Mouse (Mus musculus): ENCODE measurements around the gene Ctc1. TPM values are rescaled to one million over a fixed set of nuclear protein-coding genes. Genes with fewer than 3 reads are reported as not detected.

Ctc1 gene
- polyA plus RNA-seq, 1 experiment: 38.1 TPM

DNA sequence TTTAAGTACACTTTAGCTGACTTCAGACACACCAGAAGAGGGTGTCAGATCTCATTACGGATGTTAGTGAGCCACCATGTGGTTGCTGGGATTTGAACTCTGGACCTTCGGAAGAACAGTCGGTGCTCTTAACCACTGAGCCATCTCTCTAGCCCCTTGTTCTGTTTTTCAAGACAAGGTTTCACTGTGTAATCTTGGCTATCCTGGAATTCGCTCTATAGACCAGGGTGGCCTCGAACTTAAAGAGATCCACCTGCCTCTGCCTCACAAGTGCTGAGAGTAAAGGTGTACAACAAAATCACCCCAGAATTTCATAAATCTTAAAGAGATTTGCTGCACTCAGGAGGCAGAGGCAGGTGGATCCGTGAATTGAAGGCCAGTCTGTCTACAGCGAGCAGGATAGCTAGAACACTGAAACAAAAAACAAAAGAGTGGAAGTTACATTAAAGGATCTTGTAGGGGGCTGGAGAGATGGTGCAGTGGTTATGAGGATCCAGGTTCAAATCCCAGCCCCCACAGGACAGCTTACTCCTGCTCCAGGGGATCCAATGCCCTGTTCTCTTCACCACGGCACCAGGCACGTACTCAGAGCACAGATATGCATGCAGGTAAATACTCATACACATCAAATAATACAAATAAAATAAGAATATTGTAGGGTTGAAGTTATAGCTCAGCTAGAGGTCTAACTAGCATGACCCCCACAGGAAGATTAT, 60.2 kb downstream of the Ctc1 start:
- WGBS: 65% methylated on average over 9 of the region's 9 CpGs
- H3K27ac ChIP-seq (ENCODE audit: control insufficient read depth, insufficient read depth, low read depth, low read length, poor library complexity): no peak overlapping the region
- no peak overlapping the region for H3K4me3 ChIP-seq (replicated peaks; ENCODE audit: control insufficient read depth, low read depth, low read length)
- TF ChIP-seq CTCF (IDR thresholded peaks at IDR 0.05; ENCODE audit: control insufficient read depth, insufficient read depth, low read length) (no peak), POLR2A (IDR thresholded peaks at IDR 0.05; ENCODE audit: borderline replicate concordance, control insufficient read depth, low read depth, low read length) (no peak)
- peaks cover 3% of the 10 kb centered on the region; the same call in 1 of the 2 replicates for H3K4me1 ChIP-seq (ENCODE audit: control insufficient read depth, insufficient read depth, low read length)

DNA sequence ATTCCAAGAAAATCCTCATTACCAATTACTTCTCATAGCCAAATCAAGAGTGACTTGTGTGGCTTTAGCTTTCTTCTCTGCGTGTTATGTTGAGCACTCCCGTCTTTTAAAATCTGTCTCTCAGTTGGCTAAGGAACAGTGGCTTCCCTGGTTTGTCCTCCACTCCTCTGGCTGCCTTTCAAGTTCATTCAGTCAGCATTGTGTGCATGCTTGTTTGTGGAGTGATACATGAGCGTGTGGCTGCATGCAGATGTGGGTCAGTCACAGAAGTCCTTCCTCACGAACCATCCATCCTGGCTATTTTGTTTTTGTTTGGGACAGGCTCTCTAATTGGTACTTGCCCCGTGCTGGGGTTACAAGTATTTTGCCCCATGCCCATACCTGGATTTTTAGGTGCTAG, 60.9 kb downstream of the Ctc1 start:
- Histone ChIP-seq H3K4me3 (replicated peaks; ENCODE audit: control insufficient read depth, low read depth, low read length) (no peak overlapping the region), H3K4me1 (ENCODE audit: control insufficient read depth, insufficient read depth, low read length) (peaks cover 3% of the 10 kb centered on the region; the same call in 1 of the 2 replicates), H3K27ac (ENCODE audit: control insufficient read depth, insufficient read depth, low read depth, low read length, poor library complexity) (no peak overlapping the region)
- no peak for TF ChIP-seq POLR2A (IDR thresholded peaks at IDR 0.05; ENCODE audit: borderline replicate concordance, control insufficient read depth, low read depth, low read length)
- no peak for TF ChIP-seq CTCF (IDR thresholded peaks at IDR 0.05; ENCODE audit: control insufficient read depth, insufficient read depth, low read length)
- 74% methylated on average over 5 of the region's 5 CpGs for WGBS

DNA sequence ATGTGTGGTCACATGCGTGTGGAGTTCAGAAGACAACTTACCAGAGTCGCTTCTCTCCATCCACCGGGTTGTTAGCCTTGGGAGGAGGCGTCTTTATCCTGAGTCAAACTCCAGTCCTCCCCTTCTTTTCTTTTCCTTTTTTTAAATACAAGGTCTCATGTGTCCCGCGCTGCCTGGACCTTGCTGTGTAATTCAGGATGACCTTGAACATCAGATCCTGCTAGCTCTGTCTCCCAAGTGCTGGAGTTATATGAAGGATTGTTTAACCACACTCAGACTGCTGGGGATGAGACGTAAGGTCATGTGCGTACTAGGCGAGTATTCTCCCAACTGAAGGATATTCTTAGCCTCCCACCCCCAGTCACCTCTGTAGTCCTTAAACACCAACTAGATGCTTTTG, 61.6 kb downstream of the Ctc1 start:
- WGBS: 88% methylated on average over 9 of the region's 9 CpGs
- TF ChIP-seq CTCF (IDR thresholded peaks at IDR 0.05; ENCODE audit: control insufficient read depth, insufficient read depth, low read length) (no peak), POLR2A (IDR thresholded peaks at IDR 0.05; ENCODE audit: borderline replicate concordance, control insufficient read depth, low read depth, low read length) (no peak)

DNA sequence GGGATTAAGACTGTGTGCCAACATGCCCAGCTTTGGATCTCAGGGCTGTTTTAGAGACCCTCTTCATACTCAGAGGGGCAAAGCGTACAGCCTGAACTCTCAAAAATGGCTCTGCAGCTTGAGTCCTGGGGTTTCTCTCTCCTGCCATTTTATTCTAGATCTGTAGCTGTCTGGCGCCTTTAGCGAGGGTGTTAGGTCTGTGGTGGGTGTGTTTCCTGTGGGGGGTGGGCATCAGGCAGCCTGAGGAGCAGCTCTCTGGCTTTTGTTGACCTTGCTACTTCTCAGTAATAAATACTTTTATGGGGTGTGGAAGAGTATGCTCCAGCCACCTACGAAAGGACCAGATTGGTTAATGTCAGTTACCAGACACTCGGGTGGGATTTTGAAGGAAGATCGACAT, 62.3 kb downstream of the Ctc1 start:
- Histone ChIP-seq H3K4me1 (ENCODE audit: control insufficient read depth, insufficient read depth, low read length) (peaks cover 3% of the 10 kb centered on the region; the same call in 1 of the 2 replicates), H3K27ac (ENCODE audit: control insufficient read depth, insufficient read depth, low read depth, low read length, poor library complexity) (no peak overlapping the region), H3K4me3 (replicated peaks; ENCODE audit: control insufficient read depth, low read depth, low read length) (no peak overlapping the region)
- no peak for TF ChIP-seq CTCF (IDR thresholded peaks at IDR 0.05; ENCODE audit: control insufficient read depth, insufficient read depth, low read length)
- no peak for TF ChIP-seq POLR2A (IDR thresholded peaks at IDR 0.05; ENCODE audit: borderline replicate concordance, control insufficient read depth, low read depth, low read length)
- 83% methylated on average over 6 of the region's 6 CpGs for WGBS

More for the DNA sequence above, 61.6 kb downstream of the Ctc1 start:
- Histone ChIP-seq H3K4me3 (replicated peaks; ENCODE audit: control insufficient read depth, low read depth, low read length) (no peak overlapping the region), H3K4me1 (ENCODE audit: control insufficient read depth, insufficient read depth, low read length) (peaks cover 3% of the 10 kb centered on the region; the same call in 1 of the 2 replicates), H3K27ac (ENCODE audit: control insufficient read depth, insufficient read depth, low read depth, low read length, poor library complexity) (no peak overlapping the region)

DNA sequence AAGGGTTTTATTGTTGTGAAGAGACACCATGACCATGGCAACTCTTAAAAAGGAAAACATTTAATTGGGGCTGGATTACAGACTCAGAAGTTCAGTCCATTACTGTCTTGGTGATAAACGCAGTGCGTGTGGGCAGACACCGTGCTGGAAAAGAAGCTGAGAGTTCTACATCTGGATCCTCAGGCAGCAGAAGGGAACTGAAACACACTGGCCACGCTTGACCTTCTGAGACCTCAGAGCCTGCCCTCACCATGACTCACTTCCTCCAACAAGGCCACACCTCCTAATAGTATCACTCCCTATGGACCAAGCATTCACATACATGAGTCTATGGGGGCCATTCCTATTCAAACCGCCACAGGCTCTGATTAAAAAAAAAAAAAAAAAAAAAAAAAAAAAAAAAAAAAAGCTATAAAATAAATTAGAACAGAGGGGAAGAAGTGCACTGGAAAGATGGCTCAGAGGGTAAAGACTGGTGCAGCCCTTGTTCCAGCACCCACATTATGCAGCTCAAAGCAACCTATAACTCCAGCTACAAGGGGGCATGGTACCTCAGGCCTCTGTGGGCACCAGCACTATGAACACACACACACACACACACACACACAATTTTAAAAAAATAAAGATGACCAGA, 63.2 kb downstream of the Ctc1 start:
- no peak overlapping the region for H3K4me3 ChIP-seq (replicated peaks; ENCODE audit: control insufficient read depth, low read depth, low read length)
- peaks cover 3% of the 10 kb centered on the region; the same call in 1 of the 2 replicates for H3K4me1 ChIP-seq (ENCODE audit: control insufficient read depth, insufficient read depth, low read length)
- no peak for TF ChIP-seq POLR2A (IDR thresholded peaks at IDR 0.05; ENCODE audit: borderline replicate concordance, control insufficient read depth, low read depth, low read length)
- TF ChIP-seq CTCF (IDR thresholded peaks at IDR 0.05; ENCODE audit: control insufficient read depth, insufficient read depth, low read length): no peak
- no peak overlapping the region for H3K27ac ChIP-seq (ENCODE audit: control insufficient read depth, insufficient read depth, low read depth, low read length, poor library complexity)
- WGBS: 42% methylated on average over 5 of the region's 5 CpGs

DNA sequence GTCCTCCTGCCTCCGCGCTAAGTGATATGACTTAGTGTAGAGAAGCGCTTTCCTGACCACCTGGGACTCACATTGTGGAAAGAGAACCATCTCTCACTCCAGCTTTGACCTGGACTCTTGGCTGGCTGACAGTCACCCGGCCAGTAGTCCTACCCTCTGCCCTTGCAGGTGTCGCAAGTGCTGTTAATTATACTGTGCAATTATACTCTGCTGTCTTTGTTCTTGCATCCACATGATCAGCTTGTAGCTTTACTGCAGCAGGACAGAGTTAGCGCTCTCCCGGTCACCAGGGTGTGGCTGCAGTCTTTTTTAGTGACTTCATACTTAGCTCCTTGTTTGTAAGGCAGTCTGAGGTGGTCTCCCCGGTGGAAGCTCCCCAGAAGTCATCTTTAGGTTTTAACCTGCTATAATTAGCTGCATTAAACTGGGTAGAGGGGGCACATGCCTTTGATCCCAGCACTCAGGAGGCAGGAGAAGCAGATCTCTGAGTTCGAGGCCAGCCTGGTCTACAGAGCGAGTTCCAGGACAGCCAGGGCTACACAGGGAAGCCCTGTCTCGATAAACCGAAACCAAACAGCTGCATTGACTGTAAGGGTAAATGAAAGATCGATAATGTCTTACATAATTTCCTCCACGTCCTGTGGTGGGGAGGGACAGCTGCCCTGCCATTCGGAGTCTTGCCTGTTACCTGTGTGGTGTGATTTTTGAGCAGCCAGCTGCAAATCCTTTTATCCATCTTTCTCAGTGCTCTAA, 64.6 kb downstream of the Ctc1 start:
- H3K4me1 ChIP-seq (ENCODE audit: control insufficient read depth, insufficient read depth, low read length): peaks cover 3% of the 10 kb centered on the region; the same call in 1 of the 2 replicates
- no peak overlapping the region for H3K4me3 ChIP-seq (replicated peaks; ENCODE audit: control insufficient read depth, low read depth, low read length)
- WGBS: 68% methylated on average over 15 of the region's 15 CpGs
- TF ChIP-seq CTCF (IDR thresholded peaks at IDR 0.05; ENCODE audit: control insufficient read depth, insufficient read depth, low read length): no peak
- no peak for TF ChIP-seq POLR2A (IDR thresholded peaks at IDR 0.05; ENCODE audit: borderline replicate concordance, control insufficient read depth, low read depth, low read length)
- no peak overlapping the region for H3K27ac ChIP-seq (ENCODE audit: control insufficient read depth, insufficient read depth, low read depth, low read length, poor library complexity)

DNA sequence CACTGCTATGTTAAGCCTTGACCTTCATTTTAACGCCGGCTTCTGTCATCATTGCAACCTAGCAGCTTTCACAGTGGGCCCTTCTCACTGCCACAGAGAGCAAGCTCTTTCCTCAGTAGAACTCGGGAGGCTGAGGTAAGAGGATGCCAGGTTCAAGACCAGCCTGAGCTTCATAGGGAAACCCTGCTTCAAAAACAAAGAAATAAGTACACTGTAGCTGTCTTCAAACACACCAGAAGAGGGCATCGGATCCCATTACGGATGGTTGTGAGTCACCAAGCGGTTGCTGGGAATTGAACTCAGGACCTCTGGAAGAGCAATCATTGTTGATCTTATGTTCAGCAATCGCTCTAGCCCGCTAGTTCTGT, 65.1 kb downstream of the Ctc1 start:
- 83% methylated on average over 8 of the region's 8 CpGs for WGBS
- TF ChIP-seq POLR2A (IDR thresholded peaks at IDR 0.05; ENCODE audit: borderline replicate concordance, control insufficient read depth, low read depth, low read length) (no peak), CTCF (IDR thresholded peaks at IDR 0.05; ENCODE audit: control insufficient read depth, insufficient read depth, low read length) (no peak)
- Histone ChIP-seq H3K4me1 (ENCODE audit: control insufficient read depth, insufficient read depth, low read length) (peaks cover 3% of the 10 kb centered on the region; the same call in 1 of the 2 replicates), H3K4me3 (replicated peaks; ENCODE audit: control insufficient read depth, low read depth, low read length) (no peak overlapping the region), H3K27ac (ENCODE audit: control insufficient read depth, insufficient read depth, low read depth, low read length, poor library complexity) (no peak overlapping the region)

DNA sequence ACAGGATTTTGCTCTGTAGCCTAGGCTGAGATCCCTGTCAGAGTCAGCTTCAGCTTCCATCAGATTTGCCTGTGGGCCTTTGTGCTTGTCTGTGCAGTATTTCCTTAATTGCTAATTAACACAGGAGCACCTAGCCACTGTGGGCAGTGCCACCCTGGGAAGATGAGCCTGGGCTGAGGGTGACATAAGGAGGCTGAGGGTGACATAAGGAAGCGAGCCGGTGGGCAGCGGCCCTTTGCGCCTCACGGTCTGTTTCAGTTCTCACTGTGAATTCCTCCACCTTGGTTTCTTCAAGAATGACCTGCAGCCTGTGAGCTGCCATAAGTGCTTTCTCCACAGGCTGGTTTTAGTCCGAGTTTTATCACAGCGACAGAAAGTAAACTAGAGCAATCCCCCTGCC, 65.9 kb downstream of the Ctc1 start:
- WGBS: 87% methylated on average over 7 of the region's 7 CpGs
- Histone ChIP-seq H3K4me1 (ENCODE audit: control insufficient read depth, insufficient read depth, low read length) (peaks cover 3% of the 10 kb centered on the region; the same call in 1 of the 2 replicates), H3K4me3 (replicated peaks; ENCODE audit: control insufficient read depth, low read depth, low read length) (no peak overlapping the region), H3K27ac (ENCODE audit: control insufficient read depth, insufficient read depth, low read depth, low read length, poor library complexity) (no peak overlapping the region)
- TF ChIP-seq CTCF (IDR thresholded peaks at IDR 0.05; ENCODE audit: control insufficient read depth, insufficient read depth, low read length) (no peak), POLR2A (IDR thresholded peaks at IDR 0.05; ENCODE audit: borderline replicate concordance, control insufficient read depth, low read depth, low read length) (no peak)
